In genomic region chr11:105507332-105507971, GRCm38 (mm10) we compare ENCODE assay signal across 11 mouse cellular contexts. TPM values are rescaled to one million over a fixed set of nuclear protein-coding genes. Genes with fewer than 3 reads are reported as not detected.
DNase-seq lines count a peak whose midpoint lies in the region; ATAC-seq and TF ChIP-seq lines count a peak whose summit lies in the region.
"Had no signal": no experiment of that assay in that cellular context is flagged by ENCODE, and none has a peak within 500 bp of the region (broad histone marks: within the 10 kb centered on the region; RNA-seq: fewer than 3 reads in every experiment).

No protein-coding gene starts in this region.

- ATAC-seq in forebrain, postnatal 0 days: no peak

- H3K36me3 ChIP-seq in forebrain, postnatal 0 days (ENCODE audit: insufficient read depth): no peaks in the 10 kb centered on the region
- H3K36me3 ChIP-seq: G1E had no signal

- peak; percentile 63 for DNase-seq in Muller cell, postnatal 12 days (ENCODE audit: inconsistent ontology term)
- DNase-seq in embryo, embryonic 10 days (ENCODE audit: low spot score): peak; percentile 38
- no peak for DNase-seq in forebrain, postnatal 0 days
- DNase-seq in mesoderm, embryonic 11.5 days (ENCODE audit: low read depth, low spot score): peak; percentile 16
- no peak for DNase-seq in spleen, postnatal 10 days (ENCODE audit: low spot score in 2 of 2)
- DNase-seq in ovary, postnatal 14 days (ENCODE audit: low spot score): no peak
- DNase-seq in cerebellum, adult 11 months: no peak
- no peak for DNase-seq in thymus, adult 18-20 months
- DNase-seq: heart, postnatal 14 days had no signal

- peaks cover 24% of the 10 kb centered on the region for H3K4me1 ChIP-seq in forebrain, postnatal 0 days (ENCODE audit: insufficient read depth)

- no peaks in the 10 kb centered on the region for H3K27me3 ChIP-seq in forebrain, postnatal 0 days (ENCODE audit: insufficient read depth, low read length)

- no peak overlapping the region for H3K4me3 ChIP-seq in forebrain, postnatal 0 days (ENCODE audit: low read depth, low read length)

- WGBS in forebrain, postnatal 0 days: 12% methylated on average over 8 of the region's 8 CpGs

- H3K9ac ChIP-seq in forebrain, postnatal 0 days: no peak overlapping the region

- H3K4me2 ChIP-seq in forebrain, postnatal 0 days (ENCODE audit: low read depth): no peak overlapping the region; the same call in 1 of the 2 replicates

- H3K27ac ChIP-seq in forebrain, postnatal 0 days (ENCODE audit: low read depth, low read length): peak overlapping the region; percentile 82

- no peak for TF ChIP-seq CTCF in forebrain, postnatal 0 days (IDR thresholded peaks at IDR 0.05; ENCODE audit: low read depth)

- H3K9me3 ChIP-seq in forebrain, postnatal 0 days (ENCODE audit: low read length): no peaks in the 10 kb centered on the region
- H3K9me3 ChIP-seq: G1E had no signal

RNA-seq across cellular contexts. Expression of gene March10, which starts 50.9 kb away (rescaled TPM):
- 0.38 TPM in 2 replicates for total RNA-seq in forebrain, postnatal 0 days (2014; rRNA removed)
- 0.36 and 0.58 TPM in 2 replicates for polyA plus RNA-seq in forebrain, postnatal 0 days (2015; fragmentation: Nextera tagmentation; extraction: Ambion mirVana)
- total RNA-seq: heart, postnatal 14 days; megakaryocyte, adult 5-6 weeks had no signal
- polyA plus RNA-seq: G1E had no signal

Comparison
In these comparisons a context has a peak if more than half of its experiments do, and no peak if none do; other contexts are left out.
1. DNase-seq: peak in Muller cell, postnatal 12 days (single experiment), embryo, embryonic 10 days (single experiment) and mesoderm, embryonic 11.5 days (single experiment); none in forebrain, postnatal 0 days (single experiment), spleen, postnatal 10 days (0 of 2), ovary, postnatal 14 days (single experiment), cerebellum, adult 11 months (single experiment) and thymus, adult 18-20 months (0 of 2).